Mouse (Mus musculus): ENCODE results near the gene Gm49403.

DNA sequence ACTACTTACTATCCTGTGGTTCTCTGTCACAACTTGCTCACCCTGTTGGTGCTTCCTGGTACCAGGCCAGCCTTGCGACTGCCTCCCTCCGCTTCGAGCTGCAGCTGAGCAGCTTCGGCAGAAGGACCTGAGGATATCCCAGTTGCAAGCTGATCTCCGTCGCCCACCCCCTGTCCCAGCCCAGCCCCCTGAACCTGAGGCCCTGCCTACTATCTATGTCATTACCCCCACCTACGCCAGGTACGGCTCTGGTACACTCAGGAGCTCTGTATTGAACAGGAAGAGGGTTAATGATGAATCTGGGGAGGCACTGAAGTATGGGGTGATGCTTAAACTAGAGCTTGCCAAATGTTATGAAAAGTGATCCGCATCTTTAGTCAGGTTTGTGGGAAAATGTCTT is 38.0 kb downstream of the Gm49403 start:
- no peak for TF ChIP-seq CTCF (IDR thresholded peaks at IDR 0.05; ENCODE audit: low read depth, low read length)
- no peak for TF ChIP-seq POLR2A (IDR thresholded peaks at IDR 0.05; ENCODE audit: insufficient read depth, low read length)
- TF ChIP-seq EP300 (IDR thresholded peaks at IDR 0.05; ENCODE audit: insufficient read depth, low read depth, low read length): no peak
